Mouse (Mus musculus) heart, adult 2 months (tissue): ENCODE results near the gene Galnt4.

ENCODE experiments used
- CTCF ChIP-seq: fragments of 200-600 bp; IDR thresholded peaks from 2 replicates; pipeline ENCODE4 v1.8.1; 2022; ENCODE audit warnings: antibody characterized with exemption, mild to moderate bottlenecking, moderate library complexity
- EP300 ChIP-seq: fragments of 200-500 bp; IDR thresholded peaks from 2 replicates; pipeline ENCODE4 v1.6.1; 2011; ENCODE audit warnings: low read depth, low read length, control low read depth; ENCODE audit not compliant: insufficient read depth
- POLR2A ChIP-seq: fragments of 200-500 bp; IDR thresholded peaks from 2 replicates; pipeline ENCODE4 v1.6.1; 2011; ENCODE audit warnings: mild to moderate bottlenecking, low read depth, low read length, control low read depth; ENCODE audit not compliant: insufficient read depth

DNA sequence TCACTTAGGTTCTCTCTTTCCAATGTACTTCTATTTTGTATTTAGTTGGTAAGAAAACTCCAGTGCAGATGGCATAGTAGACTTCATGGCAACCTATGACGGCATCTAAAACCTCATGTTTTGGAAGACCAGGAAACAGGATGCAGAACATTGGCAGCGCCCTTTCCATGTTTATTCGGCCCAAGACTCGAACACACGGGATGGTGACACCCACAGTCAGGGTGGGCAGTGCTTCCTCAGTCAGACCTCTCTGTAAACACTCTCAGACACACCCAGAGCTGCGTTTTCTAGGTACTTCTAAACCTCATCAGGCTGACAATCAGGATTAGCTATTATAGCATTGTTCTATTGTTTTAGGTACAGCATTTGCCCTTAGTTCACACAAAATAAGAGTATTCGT lies 47.4 kb upstream of the Galnt4 start:
- TF ChIP-seq POLR2A (no peak), CTCF (no peak), EP300 (no peak)
